Mouse (Mus musculus): ENCODE measurements around the gene Cyp4f13. TPM values are rescaled to one million over a fixed set of nuclear protein-coding genes. Genes with fewer than 3 reads are reported as not detected.

Cyp4f13 gene
- total and polyA plus RNA-seq, 3 experiments: 11.9 to 18.6 (median 18.5) TPM

- peaks cover 3 to 35% of the 10 kb centered on the region in 2 experiments for H3K36me3 ChIP-seq (replicated peaks in 1 of 2; ENCODE audit: control insufficient read depth in 1 of 2, insufficient read depth in 1 of 2, low read length in 1 of 2)
- dilution Hi-C loops (cut with MboI; ENCODE audit: extremely low pct_ligation_motif_present, extremely low pct_unique_long_range_greater_than_20kb, low sequenced_read_pairs): no loop called here
- in situ Hi-C loops (cut with MboI; ENCODE audit: low pct_ligation_motif_present, low pct_unique_long_range_greater_than_20kb, low sequenced_read_pairs): no loop called here
- DNase-seq (ENCODE audit: extremely low read depth): no peak
- H3K79me2 ChIP-seq (replicated peaks; ENCODE audit: control insufficient read depth, extremely low read depth, insufficient read depth, poor library complexity, severe bottlenecking): no peaks in the 10 kb centered on the region
- H3K9me3 ChIP-seq (replicated peaks; ENCODE audit: low read length): peaks cover 4% of the 10 kb centered on the region
- H3K4me1 ChIP-seq (ENCODE audit: control insufficient read depth in 1 of 2, insufficient read depth in 2 of 2): no peaks in the 10 kb centered on the region
- no peak for TF ChIP-seq SMC3 (IDR thresholded peaks at IDR 0.05; ENCODE audit: low read depth, low read length)
- TF ChIP-seq JUN (IDR thresholded peaks at IDR 0.05; ENCODE audit: insufficient read depth, low read depth, low read length): no peak
- no peak for TF ChIP-seq IRF4 (IDR thresholded peaks at IDR 0.05; ENCODE audit: low read depth, low read length)
- no peak for TF ChIP-seq BHLHE40 (IDR thresholded peaks at IDR 0.05; ENCODE audit: low read depth, low read length)
- TF ChIP-seq ETS1 (conservative IDR thresholded peaks at IDR 0.05; ENCODE audit: low read depth, low read length): no peak
- TF ChIP-seq ZC3H11A (IDR thresholded peaks at IDR 0.05; ENCODE audit: low read depth, low read length): no peak
- TF ChIP-seq MAFK (IDR thresholded peaks at IDR 0.05; ENCODE audit: insufficient replicate concordance, low read length): no peak
- no peak overlapping the region for H3K27ac ChIP-seq (ENCODE audit: insufficient read depth, low read depth)
- peaks cover 2% of the 10 kb centered on the region for H3K27me3 ChIP-seq (replicated peaks)
- no peak overlapping the region for H3K9ac ChIP-seq (ENCODE audit: insufficient read depth, low read depth)
- H3K4me2 ChIP-seq (ENCODE audit: insufficient read depth, low read depth, poor library complexity, severe bottlenecking): no peak overlapping the region
- H3K4me3 ChIP-seq (replicated peaks in 1 of 3; ENCODE audit: low read depth in 2 of 3, low read length in 2 of 3, poor library complexity in 1 of 3): no peak overlapping the region
Observed at GRCm38 (mm10) chr17:32923681-32924080, 23.5 kb downstream of the Cyp4f13 start.

DNA sequence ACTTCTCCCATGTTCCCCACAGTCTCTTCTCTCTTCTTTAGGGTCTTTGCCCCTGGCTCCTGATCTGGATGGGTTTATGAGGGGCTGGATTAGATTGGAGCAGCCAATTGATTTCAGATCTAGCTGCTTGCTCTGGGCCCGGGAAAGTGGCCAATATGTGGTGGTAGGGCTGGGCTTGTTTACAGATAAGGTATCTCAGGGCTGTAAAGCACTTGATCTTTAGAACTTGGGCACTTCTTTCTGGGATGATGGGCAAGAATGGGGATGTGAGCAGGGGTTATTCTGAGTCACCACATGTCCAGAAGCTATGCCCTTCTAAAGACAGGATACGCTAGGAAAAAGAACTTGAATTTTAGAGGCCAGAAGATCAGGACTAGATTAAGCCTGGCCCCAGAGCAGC lies 28.1 kb downstream of the Cyp4f13 start:
- no peak for DNase-seq (ENCODE audit: extremely low read depth)
- no peaks in the 10 kb centered on the region for H3K36me3 ChIP-seq (replicated peaks in 1 of 2; ENCODE audit: control insufficient read depth in 1 of 2, insufficient read depth in 1 of 2, low read length in 1 of 2)
- TF ChIP-seq IRF4 (IDR thresholded peaks at IDR 0.05; ENCODE audit: low read depth, low read length) (no peak), POLR2AphosphoS2 (IDR thresholded peaks at IDR 0.05; ENCODE audit: low read depth, low read length) (no peak), E2F4 (IDR thresholded peaks at IDR 0.05; ENCODE audit: insufficient replicate concordance, low read depth, low read length) (no peak), CHD2 (IDR thresholded peaks at IDR 0.05; ENCODE audit: low read length) (no peak), RCOR1 (conservative IDR thresholded peaks at IDR 0.05; ENCODE audit: low read depth, low read length) (no peak), ZNF384 (IDR thresholded peaks at IDR 0.05; ENCODE audit: low read depth, low read length) (no peak), MAFK (IDR thresholded peaks at IDR 0.05; ENCODE audit: insufficient replicate concordance, low read length) (no peak), GABPA (IDR thresholded peaks at IDR 0.05; ENCODE audit: insufficient replicate concordance, low read depth, low read length) (no peak), CHD1 (IDR thresholded peaks at IDR 0.05; ENCODE audit: low read depth, low read length) (no peak), NRF1 (IDR thresholded peaks at IDR 0.05; ENCODE audit: low read depth, low read length) (no peak), USF1 (IDR thresholded peaks at IDR 0.05; ENCODE audit: low read depth, low read length) (no peak), MAX (IDR thresholded peaks at IDR 0.05; ENCODE audit: low read length) (no peak), MEF2A (IDR thresholded peaks at IDR 0.05; ENCODE audit: borderline replicate concordance, low read depth, low read length) (no peak), EP300 (IDR thresholded peaks at IDR 0.05; ENCODE audit: low read length) (no peak), USF2 (conservative IDR thresholded peaks at IDR 0.05; ENCODE audit: low read depth, low read length) (no peak), POLR2A (IDR thresholded peaks at IDR 0.05; ENCODE audit: low read depth, low read length) (no peak), RAD21 (IDR thresholded peaks at IDR 0.05; ENCODE audit: low read depth, low read length) (no peak), TBP (conservative IDR thresholded peaks at IDR 0.05; ENCODE audit: low read depth, low read length) (no peak)
- H3K9ac ChIP-seq (ENCODE audit: insufficient read depth, low read depth): no peak overlapping the region
- no peak overlapping the region for H3K4me2 ChIP-seq (ENCODE audit: insufficient read depth, low read depth, poor library complexity, severe bottlenecking)
- peaks cover 4% of the 10 kb centered on the region for H3K9me3 ChIP-seq (replicated peaks; ENCODE audit: low read length)
- H3K79me2 ChIP-seq (replicated peaks; ENCODE audit: control insufficient read depth, extremely low read depth, insufficient read depth, poor library complexity, severe bottlenecking): no peaks in the 10 kb centered on the region
- peaks cover 0 to 5% of the 10 kb centered on the region in 2 experiments; a peak in 2 of 4 replicates for H3K4me1 ChIP-seq (ENCODE audit: control insufficient read depth in 1 of 2, insufficient read depth in 2 of 2)
- peaks cover 18% of the 10 kb centered on the region for H3K27me3 ChIP-seq (replicated peaks)
- in situ Hi-C loops (cut with MboI; ENCODE audit: low pct_ligation_motif_present, low pct_unique_long_range_greater_than_20kb, low sequenced_read_pairs) (no loop called here), dilution Hi-C loops (cut with MboI; ENCODE audit: extremely low pct_ligation_motif_present, extremely low pct_unique_long_range_greater_than_20kb, low sequenced_read_pairs) (no loop called here)
- H3K27ac ChIP-seq (ENCODE audit: insufficient read depth, low read depth): no peak overlapping the region
- no peak overlapping the region for H3K4me3 ChIP-seq (replicated peaks in 1 of 3; ENCODE audit: low read depth in 2 of 3, low read length in 2 of 3, poor library complexity in 1 of 3)

Data from CH12.LX (cell line).